Comparison of ENCODE assay signal across 19 mouse cellular contexts in genomic region chr7:98493901-98494480, GRCm38 (mm10). TPM values are rescaled to one million over a fixed set of nuclear protein-coding genes. Genes with fewer than 3 reads are reported as not detected.
A peak's percentile ranks its signal among the peaks of the same experiment; 100 is the strongest.
DNase-seq lines count a peak whose midpoint lies in the region; ATAC-seq and TF ChIP-seq lines count a peak whose summit lies in the region.
"Had no signal": no experiment of that assay in that cellular context is flagged by ENCODE, and none has a peak within 500 bp of the region (broad histone marks: within the 10 kb centered on the region; RNA-seq: fewer than 3 reads in every experiment).

No protein-coding gene starts in this region.

- H3K27ac ChIP-seq in heart, embryonic 10.5 days, result peak overlapping the region; percentile 59; the same call in 1 of the 2 replicates
- no peak overlapping the region for H3K27ac ChIP-seq in lung, embryonic 14.5 days (ENCODE audit: low read depth)
- H3K27ac ChIP-seq in brown adipose tissue, adult 24 weeks (replicated peaks; ENCODE audit: low read depth, low read length), result peak overlapping the region; percentile 47
- H3K27ac ChIP-seq: layer of hippocampus, adult 2 months had no signal

- no peak overlapping the region for H3K9ac ChIP-seq in lung, embryonic 14.5 days

- H3K4me2 ChIP-seq in lung, embryonic 14.5 days, result no peak overlapping the region

- 58% methylated on average over 18 of the region's 18 CpGs for WGBS in heart, embryonic 10.5 days
- WGBS in lung, embryonic 14.5 days, result 54% methylated on average over 18 of the region's 18 CpGs

- intact Hi-C loops in left cerebral cortex, postnatal 36 days (cut with DNase I), result no loop called here

- no peak for ATAC-seq in lung, embryonic 14.5 days (ENCODE audit: insufficient read depth)
- ATAC-seq in megakaryocyte, adult 5-6 weeks (ENCODE audit: poor library complexity, severe bottlenecking), result peak; percentile 25
- ATAC-seq: forebrain, embryonic 14.5 days had no signal

- peaks cover 50% of the 10 kb centered on the region for H3K4me1 ChIP-seq in heart, embryonic 10.5 days
- H3K4me1 ChIP-seq in lung, embryonic 14.5 days (ENCODE audit: insufficient read depth), result peaks cover 16% of the 10 kb centered on the region
- H3K4me1 ChIP-seq in brown adipose tissue, adult 24 weeks (ENCODE audit: control insufficient read depth, insufficient read depth, insufficient read length, low read length), result peaks cover 11% of the 10 kb centered on the region

- DNase-seq in heart, embryonic 10.5 days (ENCODE audit: low spot score), result no peak
- no peak for DNase-seq in heart, adult 9 months (ENCODE audit: low spot score in 2 of 2)
- no peak for DNase-seq in lung, embryonic 14.5 days
- no peak for DNase-seq in lung, postnatal 36 days
- no peak for DNase-seq in left cerebral cortex, postnatal 36 days (ENCODE audit: low spot score in 2 of 2)
- no peak for DNase-seq in retina, postnatal 1 day
- DNase-seq: embryo, embryonic 11 days; kidney, adult 9 months; thymus, adult 2 months had no signal

- no peak overlapping the region for H3K4me3 ChIP-seq in heart, embryonic 10.5 days
- H3K4me3 ChIP-seq in lung, embryonic 14.5 days (ENCODE audit: low read depth, low read length), result no peak overlapping the region
- H3K4me3 ChIP-seq in brown adipose tissue, adult 24 weeks (ENCODE audit: insufficient read depth, low read depth, low read length), result peak overlapping the region; percentile 27
- H3K4me3 ChIP-seq: layer of hippocampus, adult 2 months had no signal

- 0 out of 2 replicates have a peak, but pooled peaks have one; percentile 13 for TF ChIP-seq CTCF in lung, embryonic 14.5 days (IDR thresholded peaks at IDR 0.05; ENCODE audit: low read depth)

- peaks cover 8% of the 10 kb centered on the region for H3K36me3 ChIP-seq in heart, embryonic 10.5 days
- peaks cover 13% of the 10 kb centered on the region; the same call in 1 of the 2 replicates for H3K36me3 ChIP-seq in lung, embryonic 14.5 days (ENCODE audit: insufficient read depth)

- no peaks in the 10 kb centered on the region for H3K9me3 ChIP-seq in heart, embryonic 10.5 days
- H3K9me3 ChIP-seq in lung, embryonic 14.5 days (ENCODE audit: low read depth, low read length), result no peaks in the 10 kb centered on the region

- peaks cover 26% of the 10 kb centered on the region for H3K27me3 ChIP-seq in heart, embryonic 10.5 days (ENCODE audit: insufficient read depth, poor library complexity, severe bottlenecking)
- no peaks in the 10 kb centered on the region for H3K27me3 ChIP-seq in lung, embryonic 14.5 days (ENCODE audit: insufficient read depth, low read length)

RNA-seq across cellular contexts. Expression of gene Lrrc32, which starts 4.9 kb away (rescaled TPM):
- polyA plus RNA-seq in heart, embryonic 10.5 days (2016; fragmentation: Nextera tagmentation; extraction: Ambion mirVana), result 4.8 and 7.3 TPM in 2 replicates
- polyA plus RNA-seq in lung, embryonic 14.5 days (2014; fragmentation: Nextera tagmentation; extraction: Ambion mirVana), result 7.2 and 7.3 TPM in 2 replicates
- polyA plus RNA-seq in brown adipose tissue, adult 24 weeks (2012; ENCODE audit: insufficient read depth, insufficient read length, missing spikeins), result 4.5 and 5.1 TPM in 2 replicates
- total RNA-seq in megakaryocyte, adult 5-6 weeks (2015), result not detected in 2 replicates
- total RNA-seq in megakaryocyte, adult 5-6 weeks (2017), result not detected in 2 replicates
- 1 to 10 TPM; 5.8 to 6.0 TPM for total RNA-seq in left cerebral cortex, postnatal 36 days (2021)
- total RNA-seq: megakaryocyte-erythroid progenitor cell, adult 5-6 weeks had no signal

RNA-seq across cellular contexts. Expression of gene Gucy2d, which starts 53.8 kb away (rescaled TPM):
- polyA plus RNA-seq in heart, embryonic 10.5 days (2016; fragmentation: Nextera tagmentation; extraction: Ambion mirVana), result not detected in 2 replicates
- polyA plus RNA-seq in lung, embryonic 14.5 days (2014; fragmentation: Nextera tagmentation; extraction: Ambion mirVana), result not detected in 2 replicates
- not detected in 2 replicates for polyA plus RNA-seq in brown adipose tissue, adult 24 weeks (2012; ENCODE audit: insufficient read depth, insufficient read length, missing spikeins)
- not detected in 2 replicates for total RNA-seq in megakaryocyte, adult 5-6 weeks (2015)
- total RNA-seq in megakaryocyte, adult 5-6 weeks (2017), result not detected in 2 replicates
- under 1 TPM in 1 of 2 experiments, not detected in 1; 0.11 TPM for total RNA-seq in left cerebral cortex, postnatal 36 days (2021)
- total RNA-seq: ES-E14; layer of hippocampus, adult 2 months; megakaryocyte-erythroid progenitor cell, adult 5-6 weeks had no signal
- polyA plus RNA-seq: limb, embryonic 11.5 days; liver, embryonic 16.5 days; neural tube, embryonic 11.5 days; stomach, embryonic 14.5 days had no signal
